Mouse (Mus musculus) left cerebral cortex, adult 2 months (tissue): ENCODE measurements around the gene Pcsk5. TPM values are rescaled to one million over a fixed set of nuclear protein-coding genes. Genes with fewer than 3 reads are reported as not detected.

Experiments
- DNase-seq, 2 experiments: peaks; one replicate each; pipeline ENCODE4 v3.0.0; 2021 to 2022; ENCODE audit warnings: low spot score in 2 of 2, mixed read lengths in 1 of 2; ENCODE audit errors: extremely low spot score in 1 of 2
- H3K27ac ChIP-seq: fragments of 200-600 bp; 2 replicates; pipeline ENCODE4 v1.8.1; 2022
- H3K4me3 ChIP-seq: fragments of 200-600 bp; 2 replicates; pipeline ENCODE4 v1.8.1; 2022
- CTCF ChIP-seq: fragments of 200-600 bp; IDR thresholded peaks from 2 replicates; pipeline ENCODE4 v1.8.1; 2022; ENCODE audit warnings: antibody characterized with exemption, mild to moderate bottlenecking, moderate library complexity
- intact Hi-C: fragments of 180-260 bp; cut with DNase I; formaldehyde crosslinking; loops from one replicate; pipeline ENCODE4 v1.15.1; 2025
- total RNA-seq, 2 experiments: library from RNA; stranded (reverse); gene quantifications; 2 replicates each; pipeline ENCODE4 v1.2.3; 2021

The Pcsk5 gene
- total RNA-seq, 2 experiments from 2014 or later = 11.2 to 12.3 TPM

- intact Hi-C loops = loop anchor here (5.0 kb wide), 1 partner anchor 303 kb away; no protein-coding TSS in a partner anchor
- peak in 1 of 2 experiments; percentile 14 for DNase-seq
Measured at GRCm38 (mm10) chr19:17769610-17770399, 67.6 kb downstream of the Pcsk5 start.

GRCm38 (mm10) chr19:17765001-17765400, 72.4 kb downstream of the Pcsk5 start:
- intact Hi-C loops = loop anchor here (5.0 kb wide), 1 partner anchor 298 kb away; no protein-coding TSS in a partner anchor
- H3K4me3 ChIP-seq = no peak overlapping the region
- no peak for TF ChIP-seq CTCF
- DNase-seq = no peak
- no peak overlapping the region for H3K27ac ChIP-seq

More at GRCm38 (mm10) chr19:17769610-17770399, 67.6 kb downstream of the Pcsk5 start:
- Histone ChIP-seq H3K4me3 (no peak overlapping the region), H3K27ac (no peak overlapping the region)
- peak; percentile 42 for TF ChIP-seq CTCF

DNA sequence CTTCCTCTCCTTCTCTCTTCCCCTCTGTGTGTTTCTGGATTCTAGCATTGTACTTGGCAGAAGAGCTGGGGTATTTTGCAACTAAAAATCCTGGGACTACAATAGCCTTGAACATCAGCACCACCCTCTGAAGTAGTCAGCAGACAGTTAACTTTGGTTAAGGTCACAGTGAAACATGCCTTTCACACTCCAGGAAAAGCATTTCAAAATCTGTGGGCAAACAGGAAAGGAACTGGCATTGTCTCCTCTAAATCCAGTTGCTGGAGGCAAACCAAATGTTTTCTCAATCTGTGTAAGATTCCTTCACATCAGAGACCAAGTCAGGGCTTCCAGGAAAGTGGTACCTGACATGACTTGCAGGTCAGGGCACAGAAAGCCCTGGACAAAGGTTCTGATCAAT, 74.7 kb downstream of the Pcsk5 start:
- TF ChIP-seq CTCF = no peak
- no peak overlapping the region for H3K4me3 ChIP-seq
- intact Hi-C loops = no loop called here
- DNase-seq = no peak
- H3K27ac ChIP-seq = no peak overlapping the region

- no peak for DNase-seq
- H3K4me3 ChIP-seq = no peak overlapping the region
- no peak overlapping the region for H3K27ac ChIP-seq
- intact Hi-C loops = no loop called here
- TF ChIP-seq CTCF = no peak
Measured at GRCm38 (mm10) chr19:17761678-17762077, 75.8 kb downstream of the Pcsk5 start.

DNA sequence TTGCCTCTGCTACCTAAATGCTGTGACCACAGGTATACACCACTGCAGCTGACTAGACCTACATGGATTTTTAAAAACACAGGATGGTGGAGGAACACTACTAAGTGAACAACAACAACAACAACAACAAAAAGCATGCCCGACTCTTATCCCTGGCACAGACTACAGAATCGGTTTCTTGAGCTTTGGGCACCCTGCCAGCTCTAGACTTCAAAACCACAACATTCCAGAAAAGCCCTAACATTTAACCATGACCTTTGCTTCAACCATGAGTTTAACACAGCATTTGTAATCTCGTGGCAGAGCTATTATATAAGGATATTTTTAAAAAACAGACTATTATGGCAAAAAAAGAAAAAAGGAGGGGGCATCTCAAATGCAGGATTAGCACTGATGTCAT, 84.6 kb downstream of the Pcsk5 start:
- H3K27ac ChIP-seq = no peak overlapping the region
- intact Hi-C loops = no loop called here
- no peak overlapping the region for H3K4me3 ChIP-seq
- no peak for TF ChIP-seq CTCF
- no peak for DNase-seq

- Histone ChIP-seq H3K4me3 (no peak overlapping the region), H3K27ac (no peak overlapping the region)
- no peak for DNase-seq
- intact Hi-C loops = no loop called here
- no peak for TF ChIP-seq CTCF
Measured at GRCm38 (mm10) chr19:17748331-17748730, 89.1 kb downstream of the Pcsk5 start.

DNA sequence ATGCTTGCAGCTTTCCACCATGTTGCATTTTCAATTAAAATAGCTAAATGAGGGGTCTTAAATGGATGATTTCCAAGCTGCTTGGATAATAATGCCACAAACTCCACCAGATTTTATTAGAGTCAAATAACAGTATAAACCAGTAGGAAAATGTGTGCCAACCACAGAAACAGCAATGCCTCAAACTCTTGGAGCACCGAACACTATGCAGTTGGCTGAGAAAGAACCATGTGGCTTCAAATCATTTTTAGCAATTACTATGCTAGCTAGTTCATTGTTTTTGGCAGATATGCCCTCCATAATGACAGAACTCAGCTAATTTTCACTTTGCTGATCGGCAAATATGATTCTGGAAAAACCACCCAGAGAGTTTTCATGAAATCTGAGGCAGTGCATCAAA, 92.1 kb downstream of the Pcsk5 start:
- TF ChIP-seq CTCF = no peak
- no peak for DNase-seq
- Histone ChIP-seq H3K27ac (no peak overlapping the region), H3K4me3 (no peak overlapping the region)
- intact Hi-C loops = no loop called here

GRCm38 (mm10) chr19:17744474-17745069, 92.9 kb downstream of the Pcsk5 start:
- H3K27ac ChIP-seq = no peak overlapping the region
- TF ChIP-seq CTCF = no peak
- no peak overlapping the region for H3K4me3 ChIP-seq
- no peak for DNase-seq
- intact Hi-C loops = no loop called here

- no peak overlapping the region for H3K27ac ChIP-seq
- H3K4me3 ChIP-seq = no peak overlapping the region
- no peak for TF ChIP-seq CTCF
- intact Hi-C loops = no loop called here
- no peak for DNase-seq
Measured at GRCm38 (mm10) chr19:17741465-17741864, 96.0 kb downstream of the Pcsk5 start.

DNA sequence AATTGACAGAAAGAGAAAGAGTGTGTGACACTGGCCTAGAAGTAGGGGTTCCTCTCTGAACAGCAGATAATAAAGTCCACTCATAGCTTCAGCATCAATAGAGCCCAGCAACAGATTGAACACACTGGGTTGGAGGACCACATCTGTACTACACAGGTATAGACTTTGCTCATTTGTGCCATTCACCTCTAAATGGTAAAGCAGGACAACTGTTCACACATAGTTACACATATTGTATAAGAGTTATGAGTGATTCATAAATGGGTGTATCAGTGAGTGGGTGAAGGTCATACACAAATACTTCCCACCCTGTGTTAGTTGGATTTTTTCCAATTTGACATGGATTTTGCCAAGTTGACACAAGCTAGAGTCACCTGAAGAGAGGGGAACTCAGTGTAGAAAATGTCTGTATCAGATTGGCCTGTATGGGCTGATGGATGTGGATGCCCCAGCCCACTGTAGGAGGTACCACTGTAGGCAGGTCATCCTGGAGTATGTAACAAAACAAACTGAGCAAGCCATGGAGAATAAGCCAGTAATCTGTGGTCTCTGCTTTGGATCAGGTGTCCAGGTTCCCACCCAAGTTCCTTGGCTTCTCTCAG, 104.7 kb downstream of the Pcsk5 start:
- Histone ChIP-seq H3K4me3 (no peak overlapping the region), H3K27ac (no peak overlapping the region)
- intact Hi-C loops = no loop called here
- no peak for DNase-seq
- TF ChIP-seq CTCF = no peak

- TF ChIP-seq CTCF = no peak
- DNase-seq = no peak
- H3K4me3 ChIP-seq = no peak overlapping the region
- H3K27ac ChIP-seq = no peak overlapping the region
- intact Hi-C loops = no loop called here
Measured at GRCm38 (mm10) chr19:17717066-17717465, 120.4 kb downstream of the Pcsk5 start.

- H3K4me3 ChIP-seq = no peak overlapping the region
- intact Hi-C loops = no loop called here
- TF ChIP-seq CTCF = no peak
- no peak for DNase-seq
- H3K27ac ChIP-seq = no peak overlapping the region
Measured at GRCm38 (mm10) chr19:17715281-17715955, 122.0 kb downstream of the Pcsk5 start.
